Mouse (Mus musculus) gastrocnemius, postnatal 36 days (tissue): ENCODE measurements at regions not wholly inside any gene's neighbourhood (a gene's known extent, or its start where the extent isn't known, plus 50 kb on each side); places are given as distances from the start of the nearest gene placed in this dataset.

Experiments
- DNase-seq, 2 experiments: peaks; one replicate each; pipeline ENCODE4 v3.0.0; 2022
- intact Hi-C: fragments of 180-260 bp; cut with DNase I; formaldehyde crosslinking; loops from one replicate; pipeline ENCODE4 v1.15.1; 2025

- peak in 1 of 2 experiments; percentile 2 for DNase-seq
- intact Hi-C loops, result no loop called here
Observed at GRCm38 (mm10) chr2:33964096-33964495, 76.3 kb upstream of the Mvb12b start.

- DNase-seq, result no peak
- intact Hi-C loops, result no loop called here
Observed at GRCm38 (mm10) chr2:33962355-33963037, 74.8 kb upstream of the Mvb12b start.

GRCm38 (mm10) chr2:33961566-33961965 lies 73.8 kb upstream of the Mvb12b start:
- no peak for DNase-seq
- intact Hi-C loops, result no loop called here

GRCm38 (mm10) chr2:33957754-33958153 lies 70.0 kb upstream of the Mvb12b start:
- intact Hi-C loops, result loop anchor here (2.0 kb wide), 1 partner anchor 137 kb away; no protein-coding TSS in a partner anchor
- no peak for DNase-seq

GRCm38 (mm10) chr2:33944301-33944700 lies 56.6 kb upstream of the Mvb12b start:
- DNase-seq, result no peak
- intact Hi-C loops, result no loop called here

- intact Hi-C loops, result no loop called here
- DNase-seq, result no peak
Observed at GRCm38 (mm10) chr2:33942085-33942484, 54.3 kb upstream of the Mvb12b start.

GRCm38 (mm10) chr2:33941316-33941715 lies 53.6 kb upstream of the Mvb12b start:
- intact Hi-C loops, result no loop called here
- no peak for DNase-seq

- no peak for DNase-seq
- intact Hi-C loops, result no loop called here
Observed at GRCm38 (mm10) chr2:33939836-33940235, 52.1 kb upstream of the Mvb12b start.
